Mouse (Mus musculus) hindbrain, embryonic 11.5 days (tissue): ENCODE measurements at regions not wholly inside any gene's neighbourhood (a gene's known extent, or its start where the extent isn't known, plus 50 kb on each side); places are given as distances from the start of the nearest gene placed in this dataset.

Experiments
- ATAC-seq: fragments of 200-750 bp; cut with Nextera tagmentation; 2 replicates; pipeline ENCODE4 v1.8.0; 2017; ENCODE audit warnings: mild to moderate bottlenecking, moderate TSS enrichment, moderate library complexity; ENCODE audit not compliant: low FRiP score
- DNase-seq: peaks from one replicate; pipeline ENCODE4 v3.0.0-alpha.2; 2015; ENCODE audit warnings: low spot score
- H3K27ac ChIP-seq: fragments of 300-500 bp; sonication (generic); 2 replicates; pipeline ENCODE4 v1.5.1; 2014; ENCODE audit warnings: mild to moderate bottlenecking, low read depth, low read length
- H3K27me3 ChIP-seq: fragments of 300-500 bp; sonication (generic); 2 replicates; pipeline ENCODE4 v1.6.1; 2014; ENCODE audit warnings: mild to moderate bottlenecking, low read length, moderate library complexity, mixed read lengths; ENCODE audit not compliant: control insufficient read depth, insufficient read depth
- H3K36me3 ChIP-seq: fragments of 300-500 bp; sonication (generic); 2 replicates; pipeline ENCODE4 v1.6.1; 2014; ENCODE audit warnings: mild to moderate bottlenecking, low read length, moderate library complexity, mixed read lengths; ENCODE audit not compliant: control insufficient read depth, insufficient read depth
- H3K4me1 ChIP-seq: fragments of 300-500 bp; sonication (generic); replicated peaks from 2 replicates; pipeline ENCODE4 v1.6.1; 2014; ENCODE audit warnings: low read length, mixed read lengths; ENCODE audit not compliant: control insufficient read depth, insufficient read depth
- H3K4me2 ChIP-seq: fragments of 300-500 bp; sonication (generic); replicated peaks from 2 replicates; pipeline ENCODE4 v1.6.1; 2014; ENCODE audit warnings: mild to moderate bottlenecking, low read depth, low read length
- H3K4me3 ChIP-seq: fragments of 300-500 bp; sonication (generic); 2 replicates; pipeline ENCODE4 v1.5.1; 2014; ENCODE audit warnings: low read depth, low read length
- H3K9ac ChIP-seq: fragments of 300-500 bp; sonication (generic); 2 replicates; pipeline ENCODE4 v1.6.1; 2014; ENCODE audit warnings: low read depth, low read length
- H3K9me3 ChIP-seq: fragments of 300-500 bp; sonication (generic); 2 replicates; pipeline ENCODE4 v1.6.1; 2016; ENCODE audit warnings: low read length; ENCODE audit not compliant: control insufficient read depth
- WGBS: fragments of 180-500 bp; shearing (Covaris S2); extraction: QIAGEN DNeasy Blood & Tissue Kit; methylation state at CpG from one replicate; pipeline ENCODE4 v1.1.7; 2014; 5-methylcytosine and 5-hydroxymethylcytosine counted together

GRCm38 (mm10) chr14:102866511-102866910 lies 115.9 kb downstream of the Kctd12 start:
- no peak for DNase-seq
- H3K4me2 ChIP-seq = no peak overlapping the region

GRCm38 (mm10) chr14:102861694-102862093 lies 120.7 kb downstream of the Kctd12 start:
- no peaks in the 10 kb centered on the region for H3K36me3 ChIP-seq
- no peaks in the 10 kb centered on the region for H3K4me1 ChIP-seq
- 90% methylated on average over 1 of the region's 1 CpGs for WGBS
- no peaks in the 10 kb centered on the region for H3K9me3 ChIP-seq
- H3K4me2 ChIP-seq = no peak overlapping the region
- H3K27me3 ChIP-seq = no peaks in the 10 kb centered on the region
- no peak for DNase-seq
- H3K9ac ChIP-seq = no peak overlapping the region
- no peak overlapping the region for H3K27ac ChIP-seq
- no peak for ATAC-seq
- no peak overlapping the region for H3K4me3 ChIP-seq

More at GRCm38 (mm10) chr14:102866511-102866910, 115.9 kb downstream of the Kctd12 start:
- H3K36me3 ChIP-seq = no peaks in the 10 kb centered on the region
- H3K4me1 ChIP-seq = no peaks in the 10 kb centered on the region
- no peaks in the 10 kb centered on the region for H3K9me3 ChIP-seq
- no peak overlapping the region for H3K27ac ChIP-seq
- H3K4me3 ChIP-seq = no peak overlapping the region
- ATAC-seq = no peak
- H3K9ac ChIP-seq = no peak overlapping the region
- 86% methylated on average over 1 of the region's 1 CpGs for WGBS
- H3K27me3 ChIP-seq = no peaks in the 10 kb centered on the region

- Histone ChIP-seq H3K4me3 (no peak overlapping the region), H3K36me3 (no peaks in the 10 kb centered on the region), H3K9me3 (no peaks in the 10 kb centered on the region), H3K4me2 (no peak overlapping the region), H3K4me1 (no peaks in the 10 kb centered on the region), H3K27ac (no peak overlapping the region), H3K27me3 (no peaks in the 10 kb centered on the region), H3K9ac (no peak overlapping the region)
- DNase-seq = peak; percentile 19
- no peak for ATAC-seq
- WGBS = 72% methylated on average over 4 of the region's 4 CpGs
Measured at GRCm38 (mm10) chr14:102859361-102859871, 123.0 kb downstream of the Kctd12 start.

GRCm38 (mm10) chr14:102855264-102855840 lies 127.1 kb downstream of the Kctd12 start:
- Histone ChIP-seq H3K4me2 (no peak overlapping the region), H3K4me3 (no peak overlapping the region)
- no peak for ATAC-seq

GRCm38 (mm10) chr14:102843700-102844099 lies 138.7 kb downstream of the Kctd12 start:
- no peak overlapping the region for H3K4me3 ChIP-seq
- ATAC-seq (no peak), DNase-seq (no peak)
- H3K27me3 ChIP-seq = no peaks in the 10 kb centered on the region
- H3K4me2 ChIP-seq = no peak overlapping the region
- H3K36me3 ChIP-seq = no peaks in the 10 kb centered on the region
- no peak overlapping the region for H3K9ac ChIP-seq
- H3K27ac ChIP-seq = no peak overlapping the region
- no peaks in the 10 kb centered on the region for H3K4me1 ChIP-seq
- no peaks in the 10 kb centered on the region for H3K9me3 ChIP-seq
- 80% methylated on average over 3 of the region's 3 CpGs for WGBS

More at GRCm38 (mm10) chr14:102855264-102855840, 127.1 kb downstream of the Kctd12 start:
- no peak for DNase-seq
- Histone ChIP-seq H3K4me1 (no peaks in the 10 kb centered on the region), H3K27me3 (no peaks in the 10 kb centered on the region), H3K9ac (no peak overlapping the region), H3K27ac (no peak overlapping the region), H3K9me3 (no peaks in the 10 kb centered on the region), H3K36me3 (no peaks in the 10 kb centered on the region)
- WGBS = 85% methylated on average over 7 of the region's 7 CpGs

GRCm38 (mm10) chr14:102837602-102838001 lies 144.8 kb downstream of the Kctd12 start:
- no peak overlapping the region for H3K9ac ChIP-seq
- no peak for DNase-seq
- no peaks in the 10 kb centered on the region for H3K9me3 ChIP-seq
- no peak overlapping the region for H3K4me2 ChIP-seq
- H3K36me3 ChIP-seq = no peaks in the 10 kb centered on the region
- H3K27me3 ChIP-seq = no peaks in the 10 kb centered on the region
- no peak overlapping the region for H3K27ac ChIP-seq
- 65% methylated on average over 1 of the region's 1 CpGs for WGBS
- H3K4me3 ChIP-seq = no peak overlapping the region
- H3K4me1 ChIP-seq = no peaks in the 10 kb centered on the region
- no peak for ATAC-seq

GRCm38 (mm10) chr14:102835118-102835769 lies 147.2 kb downstream of the Kctd12 start:
- WGBS = 85% methylated on average over 11 of the region's 11 CpGs
- H3K4me2 ChIP-seq = no peak overlapping the region
- no peak overlapping the region for H3K9ac ChIP-seq
- no peaks in the 10 kb centered on the region for H3K4me1 ChIP-seq
- H3K9me3 ChIP-seq = no peaks in the 10 kb centered on the region
- no peak overlapping the region for H3K4me3 ChIP-seq
- DNase-seq (no peak), ATAC-seq (no peak)
- no peak overlapping the region for H3K27ac ChIP-seq
- H3K27me3 ChIP-seq = no peaks in the 10 kb centered on the region
- H3K36me3 ChIP-seq = no peaks in the 10 kb centered on the region

- H3K27me3 ChIP-seq = no peaks in the 10 kb centered on the region
- no peak overlapping the region for H3K27ac ChIP-seq
- no peak overlapping the region for H3K4me3 ChIP-seq
- ATAC-seq (no peak), DNase-seq (no peak)
- H3K4me1 ChIP-seq = no peaks in the 10 kb centered on the region
- H3K4me2 ChIP-seq = no peak overlapping the region
- no peak overlapping the region for H3K9ac ChIP-seq
- 77% methylated on average over 3 of the region's 3 CpGs for WGBS
- H3K36me3 ChIP-seq = no peaks in the 10 kb centered on the region
- H3K9me3 ChIP-seq = no peaks in the 10 kb centered on the region
Measured at GRCm38 (mm10) chr14:102828442-102828841, 154.0 kb downstream of the Kctd12 start.
